Mouse (Mus musculus): ENCODE data around the gene Fam53a.

DNA sequence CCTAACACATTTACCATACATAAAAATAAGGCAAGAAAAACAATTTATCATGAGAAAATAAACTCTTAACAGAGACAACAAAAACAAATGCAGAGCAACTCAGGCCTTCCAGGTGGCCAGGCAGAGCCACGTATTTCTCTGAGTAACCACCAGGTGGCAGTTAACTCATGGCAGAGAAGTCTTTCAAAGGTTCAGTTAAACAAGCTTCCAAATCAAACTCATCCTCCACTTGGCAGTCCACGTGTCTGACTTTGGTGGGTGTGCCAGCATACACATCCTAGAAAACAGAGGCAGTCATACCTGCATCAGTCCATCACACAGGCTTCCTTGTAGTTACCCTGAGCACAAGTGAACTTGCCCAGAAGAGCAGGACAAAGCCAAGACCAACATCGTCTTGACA lies 11.2 kb upstream of the Fam53a start:
- TF ChIP-seq EP300 (IDR thresholded peaks at IDR 0.05; ENCODE audit: low read depth in 1 of 2, low read length in 2 of 2), result no peak
- no peak for TF ChIP-seq GATA1 (IDR thresholded peaks at IDR 0.05; ENCODE audit: low read depth, low read length)

Data from MEL (cell line).